Mouse (Mus musculus) intestine, embryonic 15.5 days (tissue): ENCODE data around the gene Rasgrf1. TPM values are rescaled to one million over a fixed set of nuclear protein-coding genes. Genes with fewer than 3 reads are reported as not detected.

Experiments used
- ATAC-seq: fragments of 200-750 bp; cut with Nextera tagmentation; 2 replicates; pipeline ENCODE4 v1.8.0; 2017; ENCODE audit warnings: moderate TSS enrichment, moderate library complexity
- H3K27ac ChIP-seq: fragments of 300-500 bp; sonication (generic); 2 replicates; pipeline ENCODE4 v1.5.1; 2015; ENCODE audit warnings: mild to moderate bottlenecking, inconsistent platforms
- H3K27me3 ChIP-seq: fragments of 300-500 bp; sonication (generic); replicated peaks from 2 replicates; pipeline ENCODE4 v1.6.1; 2015; ENCODE audit warnings: inconsistent platforms
- H3K36me3 ChIP-seq: fragments of 300-500 bp; sonication (generic); 2 replicates; pipeline ENCODE4 v1.6.1; 2015; ENCODE audit warnings: inconsistent platforms
- H3K4me1 ChIP-seq: fragments of 300-500 bp; sonication (generic); replicated peaks from 2 replicates; pipeline ENCODE4 v1.6.1; 2015; ENCODE audit warnings: inconsistent platforms
- H3K4me2 ChIP-seq: fragments of 300-500 bp; sonication (generic); replicated peaks from 2 replicates; pipeline ENCODE4 v1.6.1; 2015; ENCODE audit warnings: mild to moderate bottlenecking, inconsistent platforms
- H3K4me3 ChIP-seq: fragments of 300-500 bp; sonication (generic); replicated peaks from 2 replicates; pipeline ENCODE4 v1.5.1; 2015; ENCODE audit warnings: inconsistent platforms
- H3K9ac ChIP-seq: fragments of 300-500 bp; sonication (generic); 2 replicates; pipeline ENCODE4 v1.6.1; 2015; ENCODE audit warnings: inconsistent platforms
- H3K9me3 ChIP-seq: fragments of 300-500 bp; sonication (generic); 2 replicates; pipeline ENCODE4 v1.6.1; 2016; ENCODE audit warnings: inconsistent platforms
- WGBS: fragments of 180-500 bp; shearing (Covaris S2); methylation state at CpG from one replicate; pipeline ENCODE4 v1.1.7; 2015; 5-methylcytosine and 5-hydroxymethylcytosine counted together
- polyA plus RNA-seq: library from polyadenylated mRNA; unstranded; fragments of >200 nt; fragmentation: Nextera tagmentation; extraction: Ambion mirVana; gene quantifications from 2 replicates; pipeline ENCODE4 v1.2.1, GENCODE M21; 2015

Gene Rasgrf1
- polyA plus RNA-seq, 1 experiment from 2014 or later, result 0.31 TPM

DNA sequence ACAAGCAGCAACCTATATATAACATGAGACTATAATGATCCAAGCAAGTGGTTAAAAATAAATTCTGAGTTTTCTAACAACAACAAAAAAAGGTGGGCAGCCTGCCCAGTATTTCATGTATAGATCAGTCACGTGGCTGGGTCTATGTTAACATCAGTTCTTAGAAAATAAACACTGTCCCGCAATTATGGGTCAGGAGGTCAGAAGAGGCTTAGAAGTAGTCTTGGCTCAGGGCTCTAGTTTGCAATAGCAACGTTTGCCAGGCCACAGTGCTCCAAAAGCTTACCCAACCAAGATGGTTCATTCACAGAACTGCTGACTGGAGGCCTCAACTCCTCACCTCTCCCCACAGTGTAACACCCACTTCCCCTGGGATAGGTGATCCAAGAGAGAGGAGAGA lies 69.5 kb downstream of the Rasgrf1 start:
- Histone ChIP-seq H3K27me3 (0 out of 2 replicates have a peak, but pooled peaks cover 2% of the 10 kb centered on the region), H3K9ac (no peak overlapping the region), H3K4me2 (no peak overlapping the region), H3K4me3 (no peak overlapping the region), H3K27ac (no peak overlapping the region), H3K36me3 (no peaks in the 10 kb centered on the region), H3K9me3 (no peaks in the 10 kb centered on the region), H3K4me1 (peaks cover 2% of the 10 kb centered on the region; the same call in 1 of the 2 replicates)
- ATAC-seq, result peak; percentile 39; the same call in 1 of the 2 replicates
- 9% methylated on average over 3 of the region's 3 CpGs for WGBS

DNA sequence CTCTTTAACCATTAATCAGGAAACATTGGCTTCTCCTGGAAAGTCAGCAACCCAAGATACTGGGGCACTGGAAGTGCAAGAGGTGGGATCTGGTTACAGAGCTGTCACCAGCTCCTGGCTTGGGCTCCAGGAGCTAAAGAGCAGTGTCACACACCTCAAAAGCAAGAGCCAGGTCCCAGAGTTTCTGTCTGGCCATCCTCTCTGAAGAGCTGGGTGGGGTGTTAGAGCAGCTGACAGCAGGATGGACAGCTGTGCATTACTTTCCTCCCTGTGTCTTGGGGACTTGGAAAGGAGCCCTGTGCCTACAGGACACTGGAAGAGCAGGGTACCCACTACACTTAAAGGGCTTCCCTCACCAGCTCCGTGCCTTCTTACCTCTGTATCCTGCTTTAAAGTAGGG lies 72.5 kb downstream of the Rasgrf1 start:
- Histone ChIP-seq H3K4me1 (peaks cover 2% of the 10 kb centered on the region; the same call in 1 of the 2 replicates), H3K36me3 (no peaks in the 10 kb centered on the region), H3K27ac (no peak overlapping the region), H3K9ac (no peak overlapping the region), H3K4me2 (no peak overlapping the region), H3K4me3 (no peak overlapping the region), H3K9me3 (no peaks in the 10 kb centered on the region), H3K27me3 (no peaks in the 10 kb centered on the region)
- 69% methylated on average over 1 of the region's 1 CpGs for WGBS
- no peak for ATAC-seq

DNA sequence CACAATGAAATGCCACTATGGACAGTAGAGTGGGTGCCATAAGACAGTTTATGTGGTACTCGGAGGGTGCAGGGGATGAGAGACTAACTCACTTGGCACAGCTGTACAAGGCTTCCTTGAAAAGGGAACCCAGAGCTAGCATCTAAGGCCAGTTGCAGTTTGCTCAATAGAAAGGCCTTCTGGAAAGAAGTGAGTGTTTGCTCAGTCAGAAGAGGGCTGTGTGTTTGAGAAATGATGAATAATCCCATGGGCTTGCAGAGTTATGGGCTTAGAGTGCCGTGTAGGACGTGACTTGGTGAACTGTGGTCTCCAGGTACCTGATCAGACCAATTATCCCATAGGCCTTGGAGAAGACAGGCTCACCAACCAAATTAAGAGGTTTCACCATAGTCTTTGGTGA lies 78.3 kb downstream of the Rasgrf1 start:
- Histone ChIP-seq H3K9me3 (no peaks in the 10 kb centered on the region), H3K27me3 (no peaks in the 10 kb centered on the region), H3K9ac (no peak overlapping the region), H3K4me3 (no peak overlapping the region), H3K27ac (no peak overlapping the region), H3K4me1 (no peaks in the 10 kb centered on the region), H3K4me2 (no peak overlapping the region), H3K36me3 (no peaks in the 10 kb centered on the region)
- whole genome bisulfite sequencing, result 83% methylated on average over 3 of the region's 3 CpGs
- no peak for ATAC-seq

DNA sequence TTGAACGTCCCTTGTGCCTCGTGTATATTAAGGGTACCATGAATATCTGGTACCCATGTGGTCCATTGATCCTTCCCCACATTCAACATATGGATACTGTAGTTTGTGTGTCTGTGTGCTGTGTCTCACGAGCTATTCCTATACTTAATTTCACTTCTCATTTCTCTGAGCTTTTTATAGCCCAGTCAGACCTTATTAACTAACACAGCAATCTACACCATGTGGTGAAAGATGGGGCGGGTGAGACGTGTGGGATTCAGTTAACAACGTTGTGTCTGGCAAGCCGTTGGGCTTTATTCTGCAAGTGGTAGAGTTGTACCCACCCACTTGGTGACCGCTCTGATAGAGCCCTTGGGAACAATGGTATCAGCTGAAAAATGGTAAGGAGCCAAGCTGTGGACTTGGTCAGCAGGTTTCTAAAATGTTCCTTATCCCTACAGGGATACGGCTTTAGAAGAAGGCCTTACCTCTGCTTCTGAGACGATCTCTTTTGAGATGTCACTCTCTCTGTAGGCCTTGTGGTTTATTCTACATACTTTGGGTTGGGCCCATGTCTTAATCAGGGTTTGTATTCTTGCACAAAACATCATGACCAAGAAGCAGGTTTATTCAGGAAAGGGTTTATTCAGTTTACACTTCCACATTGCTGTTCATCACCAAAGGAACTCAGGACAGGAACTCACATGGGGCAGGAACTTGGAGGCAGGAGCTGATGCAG lies 79.3 kb downstream of the Rasgrf1 start:
- Histone ChIP-seq H3K4me2 (no peak overlapping the region), H3K27ac (no peak overlapping the region), H3K9me3 (no peaks in the 10 kb centered on the region), H3K4me1 (no peaks in the 10 kb centered on the region), H3K27me3 (no peaks in the 10 kb centered on the region), H3K4me3 (no peak overlapping the region), H3K9ac (no peak overlapping the region), H3K36me3 (no peaks in the 10 kb centered on the region)
- WGBS, result 85% methylated on average over 10 of the region's 10 CpGs
- no peak for ATAC-seq

DNA sequence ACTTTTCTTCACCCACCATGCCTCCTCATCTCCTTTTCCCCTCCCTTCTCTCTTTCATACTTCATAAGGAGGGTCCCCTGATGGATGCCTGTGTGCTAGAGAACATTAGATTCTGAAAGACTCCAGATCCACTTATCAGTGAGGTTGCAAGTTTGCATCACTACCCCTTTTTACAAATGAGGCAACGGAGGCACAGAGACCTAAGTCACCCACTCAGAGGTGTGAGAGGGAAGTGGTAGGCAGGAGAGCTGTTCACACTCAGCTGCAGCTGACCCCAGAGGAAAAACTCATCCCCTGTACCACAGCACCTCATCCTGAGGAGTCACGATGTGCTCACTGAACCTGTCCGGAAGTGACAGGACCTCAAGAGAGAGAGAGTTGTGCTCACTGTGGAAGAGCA lies 96.7 kb downstream of the Rasgrf1 start:
- H3K27me3 ChIP-seq, result no peaks in the 10 kb centered on the region
- WGBS, result 82% methylated on average over 3 of the region's 3 CpGs
- H3K9ac ChIP-seq, result no peak overlapping the region
- no peaks in the 10 kb centered on the region for H3K4me1 ChIP-seq
- H3K27ac ChIP-seq, result no peak overlapping the region
- no peaks in the 10 kb centered on the region for H3K36me3 ChIP-seq
- no peak for ATAC-seq
- H3K9me3 ChIP-seq, result no peaks in the 10 kb centered on the region
- H3K4me2 ChIP-seq, result no peak overlapping the region
- no peak overlapping the region for H3K4me3 ChIP-seq

DNA sequence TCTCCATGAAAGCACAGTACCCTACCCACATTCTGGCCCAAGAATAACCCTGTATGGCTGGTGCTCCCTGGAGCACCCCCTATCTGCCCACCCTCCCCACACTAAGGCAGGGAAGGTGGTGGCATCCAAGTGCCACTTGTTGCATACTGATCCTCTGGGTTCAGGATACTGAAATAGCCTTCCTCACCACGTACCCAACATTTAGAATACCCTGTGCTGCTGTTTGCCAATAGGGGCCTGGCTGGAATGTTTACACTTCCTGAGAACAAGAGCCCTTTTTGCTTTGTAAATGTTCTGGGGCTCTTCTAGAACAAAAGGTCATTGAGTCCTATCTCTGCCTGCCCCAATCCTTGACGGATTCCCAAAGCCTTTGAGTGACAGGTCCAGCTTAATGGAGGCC lies 97.4 kb downstream of the Rasgrf1 start:
- no peaks in the 10 kb centered on the region for H3K36me3 ChIP-seq
- no peak overlapping the region; the same call in 1 of the 2 replicates for H3K9ac ChIP-seq
- no peak overlapping the region for H3K27ac ChIP-seq
- no peak for ATAC-seq
- H3K4me3 ChIP-seq, result no peak overlapping the region
- no peaks in the 10 kb centered on the region for H3K4me1 ChIP-seq
- H3K9me3 ChIP-seq, result no peaks in the 10 kb centered on the region
- H3K4me2 ChIP-seq, result no peak overlapping the region
- WGBS, result 30% methylated on average over 2 of the region's 2 CpGs
- H3K27me3 ChIP-seq, result no peaks in the 10 kb centered on the region

DNA sequence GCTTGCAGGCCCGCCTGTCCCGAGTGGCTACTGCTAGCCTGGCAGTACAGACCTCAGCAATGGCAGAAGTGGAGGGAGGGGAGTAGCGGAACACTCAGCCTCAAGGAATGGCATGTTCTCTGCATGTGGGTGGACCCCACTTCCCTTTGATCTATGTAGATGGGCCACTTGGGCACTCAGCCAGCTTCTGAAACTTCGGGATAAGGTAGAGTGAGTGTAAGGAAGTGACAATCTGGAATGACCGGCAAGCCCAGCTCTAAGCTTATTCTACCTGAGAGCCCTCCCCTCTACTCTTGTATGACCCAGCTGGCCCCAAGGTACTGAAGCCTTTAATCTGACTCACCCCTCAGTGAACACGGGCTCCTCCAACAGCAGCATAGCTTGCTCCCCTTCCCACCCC lies 98.4 kb downstream of the Rasgrf1 start:
- H3K4me2 ChIP-seq, result no peak overlapping the region
- no peaks in the 10 kb centered on the region for H3K4me1 ChIP-seq
- H3K27ac ChIP-seq, result no peak overlapping the region
- no peaks in the 10 kb centered on the region for H3K36me3 ChIP-seq
- H3K4me3 ChIP-seq, result no peak overlapping the region
- 77% methylated on average over 6 of the region's 6 CpGs for WGBS
- no peak overlapping the region for H3K9ac ChIP-seq
- no peaks in the 10 kb centered on the region for H3K9me3 ChIP-seq
- no peak for ATAC-seq
- H3K27me3 ChIP-seq, result no peaks in the 10 kb centered on the region

DNA sequence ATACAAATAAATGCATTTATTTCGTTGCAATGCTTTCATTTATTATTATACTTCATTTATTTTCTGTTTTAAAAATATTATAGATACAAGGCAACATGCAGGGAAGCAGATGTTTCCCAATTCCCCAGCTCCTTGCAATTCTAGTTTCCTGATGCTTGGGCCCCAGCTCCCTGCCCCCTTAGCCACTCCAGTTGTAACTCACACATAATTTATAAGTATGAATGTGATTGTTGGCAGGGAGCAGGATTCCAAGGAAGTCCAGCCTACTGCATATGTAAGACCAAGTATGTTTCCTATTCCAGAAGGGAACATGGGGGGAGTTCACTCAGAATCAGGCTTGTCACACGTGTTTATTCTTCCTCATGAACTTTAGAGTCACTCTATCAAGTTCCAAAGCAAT lies 102.1 kb downstream of the Rasgrf1 start:
- ATAC-seq, result no peak
- Histone ChIP-seq H3K9ac (no peak overlapping the region), H3K4me3 (no peak overlapping the region), H3K4me2 (no peak overlapping the region), H3K4me1 (no peaks in the 10 kb centered on the region), H3K36me3 (no peaks in the 10 kb centered on the region), H3K27me3 (no peaks in the 10 kb centered on the region), H3K9me3 (no peaks in the 10 kb centered on the region), H3K27ac (no peak overlapping the region)
- WGBS, result 67% methylated on average over 2 of the region's 2 CpGs

DNA sequence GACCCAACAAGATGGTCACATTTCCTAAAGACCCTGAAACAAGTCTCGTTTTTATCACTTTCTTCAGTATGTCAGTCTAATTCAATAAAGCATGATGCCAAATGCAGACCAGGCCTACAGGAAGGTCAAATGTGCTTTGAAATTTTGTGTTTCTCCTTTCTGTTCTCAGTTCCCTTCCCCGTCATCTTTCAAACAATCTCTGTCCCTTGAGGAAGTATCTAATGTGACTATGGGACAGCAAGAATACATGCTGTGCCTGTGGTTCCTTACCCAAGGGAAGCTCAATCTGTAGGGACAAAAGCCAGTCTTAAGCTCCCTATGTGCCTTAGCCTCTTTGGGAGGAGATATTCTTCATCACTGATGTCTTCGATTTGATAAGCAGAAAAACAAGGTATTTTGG lies 104.9 kb downstream of the Rasgrf1 start:
- Histone ChIP-seq H3K4me2 (no peak overlapping the region), H3K27ac (no peak overlapping the region), H3K36me3 (no peaks in the 10 kb centered on the region), H3K27me3 (no peaks in the 10 kb centered on the region; the same call in 1 of the 2 replicates), H3K4me3 (no peak overlapping the region), H3K9me3 (no peaks in the 10 kb centered on the region), H3K9ac (no peak overlapping the region), H3K4me1 (no peaks in the 10 kb centered on the region)
- WGBS, result 85% methylated on average over 3 of the region's 3 CpGs
- ATAC-seq, result no peak

DNA sequence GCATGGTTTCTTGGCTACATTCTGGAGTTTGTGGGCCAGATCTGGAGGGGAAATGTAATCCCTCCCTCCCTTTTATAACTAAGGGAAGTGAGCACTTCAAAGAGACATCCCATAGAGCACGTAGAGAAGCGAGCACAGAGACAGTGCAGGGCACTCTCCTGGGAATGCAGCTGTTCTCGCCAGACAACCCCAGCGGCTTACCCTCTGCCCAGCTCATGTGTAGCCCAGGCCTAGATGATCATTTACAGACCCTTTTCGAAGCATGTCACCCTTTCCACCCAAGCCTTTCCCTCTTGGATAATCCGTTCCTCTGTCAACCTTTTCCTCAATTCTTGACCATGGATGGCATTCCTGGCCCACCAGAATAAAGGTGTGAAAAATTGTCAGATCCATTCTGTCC lies 106.5 kb downstream of the Rasgrf1 start:
- Histone ChIP-seq H3K4me2 (no peak overlapping the region), H3K4me1 (no peaks in the 10 kb centered on the region), H3K27ac (no peak overlapping the region), H3K27me3 (no peaks in the 10 kb centered on the region; the same call in 1 of the 2 replicates), H3K36me3 (no peaks in the 10 kb centered on the region), H3K4me3 (no peak overlapping the region), H3K9ac (no peak overlapping the region), H3K9me3 (no peaks in the 10 kb centered on the region)
- no peak for ATAC-seq
- WGBS, result 76% methylated on average over 6 of the region's 6 CpGs

DNA sequence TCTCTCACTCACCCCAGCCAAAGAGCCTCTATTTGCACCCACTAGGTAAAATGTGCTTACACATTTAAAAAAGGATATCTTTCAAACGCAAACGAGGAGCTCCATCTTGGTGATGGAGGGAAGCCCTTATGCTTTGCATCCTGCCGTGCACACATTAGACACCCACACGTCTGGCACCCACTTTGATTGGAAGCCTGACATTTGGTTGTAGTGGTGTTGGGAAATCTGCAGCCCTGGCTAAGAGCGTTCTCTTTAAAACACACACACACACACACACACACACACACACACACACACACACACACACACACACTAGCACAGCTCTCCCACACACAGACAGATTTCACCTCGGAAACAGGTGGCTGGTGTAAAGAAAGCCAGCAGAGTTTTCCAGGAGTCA lies 111.2 kb downstream of the Rasgrf1 start:
- Histone ChIP-seq H3K4me1 (no peaks in the 10 kb centered on the region), H3K4me3 (no peak overlapping the region), H3K9me3 (no peaks in the 10 kb centered on the region), H3K36me3 (no peaks in the 10 kb centered on the region), H3K9ac (no peak overlapping the region), H3K4me2 (no peak overlapping the region), H3K27ac (no peak overlapping the region), H3K27me3 (no peaks in the 10 kb centered on the region; the same call in 1 of the 2 replicates)
- no peak for ATAC-seq
- 82% methylated on average over 6 of the region's 6 CpGs for WGBS

DNA sequence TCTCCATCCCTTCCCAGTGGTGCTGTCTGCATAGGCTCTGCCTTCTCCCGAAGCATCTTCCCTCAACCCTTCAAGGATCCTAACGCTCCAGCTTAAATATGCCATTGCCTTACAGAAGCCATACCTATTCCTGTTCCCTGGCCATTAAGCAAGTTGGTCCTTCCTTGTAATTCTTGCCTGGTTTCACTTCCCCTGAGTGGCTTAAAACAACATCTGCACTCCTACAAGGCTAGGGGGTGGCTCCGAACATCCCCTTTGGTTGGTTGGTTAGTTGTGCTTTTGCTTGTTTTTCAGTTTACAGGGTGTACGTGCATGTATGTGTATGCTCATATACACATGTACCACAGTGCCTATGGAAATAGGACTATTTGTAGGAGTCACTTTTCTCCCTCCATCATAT lies 111.7 kb downstream of the Rasgrf1 start:
- H3K4me1 ChIP-seq, result no peaks in the 10 kb centered on the region
- no peaks in the 10 kb centered on the region for H3K36me3 ChIP-seq
- H3K4me3 ChIP-seq, result no peak overlapping the region
- H3K27me3 ChIP-seq, result no peaks in the 10 kb centered on the region; the same call in 1 of the 2 replicates
- no peak overlapping the region for H3K4me2 ChIP-seq
- no peak for ATAC-seq
- H3K27ac ChIP-seq, result no peak overlapping the region
- H3K9me3 ChIP-seq, result no peaks in the 10 kb centered on the region
- no peak overlapping the region for H3K9ac ChIP-seq
- 84% methylated on average over 4 of the region's 4 CpGs for WGBS

DNA sequence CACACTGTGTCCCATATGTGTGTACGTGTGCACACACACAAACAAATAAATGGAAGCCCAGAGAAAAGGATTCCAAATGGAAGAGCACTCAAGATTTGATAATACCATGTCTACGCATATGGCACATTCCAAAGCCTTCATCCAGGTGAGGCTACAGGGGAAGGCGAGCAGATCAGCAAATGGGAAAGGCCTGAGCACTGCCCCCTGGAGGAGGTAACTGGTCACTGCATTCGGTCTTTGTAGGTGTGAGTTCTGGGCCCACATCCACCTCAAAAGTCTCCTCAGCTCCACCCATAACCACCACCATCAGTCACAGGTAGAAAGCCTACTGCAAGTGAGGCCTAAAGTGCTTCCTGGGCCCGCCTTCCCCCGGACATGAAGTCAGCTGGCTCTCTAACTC lies 118.0 kb downstream of the Rasgrf1 start:
- 87% methylated on average over 6 of the region's 6 CpGs for WGBS
- ATAC-seq, result no peak

More for the DNA sequence above, 118.0 kb downstream of the Rasgrf1 start:
- H3K4me2 ChIP-seq, result no peak overlapping the region
- no peaks in the 10 kb centered on the region for H3K27me3 ChIP-seq
- no peak overlapping the region for H3K4me3 ChIP-seq
- no peaks in the 10 kb centered on the region for H3K36me3 ChIP-seq
- no peaks in the 10 kb centered on the region for H3K9me3 ChIP-seq
- no peaks in the 10 kb centered on the region for H3K4me1 ChIP-seq
- no peak overlapping the region for H3K27ac ChIP-seq
- no peak overlapping the region for H3K9ac ChIP-seq
